ENCODE assay signal across 21 mouse cellular contexts in the genomic region with DNA sequence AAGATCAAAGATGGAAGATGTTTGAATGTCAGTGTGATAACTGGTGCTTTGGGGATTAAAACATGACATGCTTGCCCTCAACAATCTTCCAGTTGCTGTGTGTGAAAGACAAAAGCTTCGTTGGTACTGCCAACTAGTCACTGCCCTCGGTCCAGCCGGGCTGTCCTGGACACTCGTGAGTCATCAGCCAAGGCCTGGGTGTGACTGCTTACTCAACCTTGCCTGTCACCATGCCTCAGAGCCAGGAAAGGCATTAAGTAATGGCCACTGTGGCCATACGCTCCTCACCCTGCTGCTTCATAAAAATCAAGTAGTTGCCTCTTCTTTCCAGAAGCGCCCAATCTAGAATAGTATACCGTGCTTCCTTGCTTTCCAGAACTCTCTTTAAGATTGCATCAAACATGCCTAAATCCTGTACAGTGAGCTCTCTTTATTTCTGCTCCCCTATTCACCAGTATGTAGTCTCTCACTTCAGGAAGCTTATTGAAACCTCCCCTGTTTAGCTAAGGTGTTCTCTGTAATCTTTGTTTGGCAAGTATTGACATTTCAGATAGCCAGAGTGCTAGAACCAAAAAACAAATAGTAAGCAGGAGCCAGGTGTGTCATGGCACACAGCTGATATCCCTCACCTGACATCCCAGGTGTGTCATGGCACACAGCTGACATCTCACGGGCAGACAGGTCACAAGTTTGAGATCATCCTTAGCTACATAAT. TPM values are rescaled to one million over a fixed set of nuclear protein-coding genes. Genes with fewer than 3 reads are reported as not detected.
DNase-seq lines count a peak whose midpoint lies in the region; ATAC-seq lines count a peak whose summit lies in the region.
"Had no signal": no experiment of that assay in that cellular context is flagged by ENCODE, and none has a peak within 500 bp of the region (broad histone marks: within the 10 kb centered on the region; RNA-seq: fewer than 3 reads in every experiment).

No protein-coding gene starts in this region.

- no peak for DNase-seq in liver, embryonic 11.5 days (ENCODE audit: low spot score)
- DNase-seq in Muller cell, postnatal 12 days (ENCODE audit: inconsistent ontology term), result peak; percentile 63
- no peak for DNase-seq in retina, postnatal 1 day
- no peak for DNase-seq in left cerebral cortex, postnatal 36 days (ENCODE audit: low spot score in 2 of 2)
- no peak for DNase-seq in left cerebral cortex, adult 18-20 months (ENCODE audit: low spot score in 2 of 2)
- DNase-seq: cerebellum, postnatal 36 days; heart, adult 11 months; kidney, adult 8-10 months; liver, embryonic 13.5 days; right cerebral cortex, postnatal 25 days had no signal

- no peak overlapping the region for H3K4me3 ChIP-seq in liver, embryonic 12.5 days
- no peak overlapping the region for H3K4me3 ChIP-seq in liver, embryonic 11.5 days (ENCODE audit: low read depth, low read length)
- H3K4me3 ChIP-seq in intestine, embryonic 15.5 days (replicated peaks), result no peak overlapping the region
- H3K4me3 ChIP-seq in stomach, embryonic 14.5 days (ENCODE audit: low read depth, low read length), result no peak overlapping the region
- H3K4me3 ChIP-seq: embryonic facial prominence, embryonic 13.5 days; hindbrain, embryonic 13.5 days; liver, embryonic 13.5 days; megakaryocyte, embryonic 14.5 days had no signal

- no peaks in the 10 kb centered on the region for H3K36me3 ChIP-seq in liver, embryonic 12.5 days
- no peaks in the 10 kb centered on the region for H3K36me3 ChIP-seq in liver, embryonic 11.5 days (ENCODE audit: control insufficient read depth, insufficient read depth, low read length)
- no peaks in the 10 kb centered on the region for H3K36me3 ChIP-seq in intestine, embryonic 15.5 days
- no peaks in the 10 kb centered on the region for H3K36me3 ChIP-seq in stomach, embryonic 14.5 days (ENCODE audit: control insufficient read depth, insufficient read depth, low read length)
- H3K36me3 ChIP-seq: embryonic facial prominence, embryonic 13.5 days; hindbrain, embryonic 13.5 days; liver, embryonic 13.5 days had no signal

- H3K9ac ChIP-seq in liver, embryonic 12.5 days, result 0 out of 2 replicates have a peak overlapping the region, but pooled peaks have one; percentile 3
- no peak overlapping the region for H3K9ac ChIP-seq in liver, embryonic 11.5 days (ENCODE audit: low read depth, low read length)
- H3K9ac ChIP-seq in intestine, embryonic 15.5 days, result no peak overlapping the region
- no peak overlapping the region for H3K9ac ChIP-seq in stomach, embryonic 14.5 days (replicated peaks; ENCODE audit: low read depth, low read length)
- H3K9ac ChIP-seq: embryonic facial prominence, embryonic 13.5 days; hindbrain, embryonic 13.5 days; liver, embryonic 13.5 days had no signal

- WGBS in liver, embryonic 12.5 days (ENCODE audit: insufficient replicate concordance), result 77% methylated on average over 8 of the region's 8 CpGs
- 81% methylated on average over 8 of the region's 8 CpGs for WGBS in liver, embryonic 11.5 days
- 64% methylated on average over 8 of the region's 8 CpGs for WGBS in intestine, embryonic 15.5 days
- 71% methylated on average over 8 of the region's 8 CpGs for WGBS in stomach, embryonic 14.5 days

- no peaks in the 10 kb centered on the region for H3K27me3 ChIP-seq in liver, embryonic 12.5 days (replicated peaks)
- H3K27me3 ChIP-seq in liver, embryonic 11.5 days (replicated peaks; ENCODE audit: control insufficient read depth, insufficient read depth, low read length), result no peaks in the 10 kb centered on the region
- H3K27me3 ChIP-seq in intestine, embryonic 15.5 days (replicated peaks), result no peaks in the 10 kb centered on the region
- no peaks in the 10 kb centered on the region for H3K27me3 ChIP-seq in stomach, embryonic 14.5 days (ENCODE audit: control insufficient read depth, insufficient read depth, low read length)
- H3K27me3 ChIP-seq: embryonic facial prominence, embryonic 13.5 days; hindbrain, embryonic 13.5 days; liver, embryonic 13.5 days; megakaryocyte, embryonic 14.5 days; Patski had no signal

- no peak overlapping the region for H3K27ac ChIP-seq in liver, embryonic 12.5 days
- no peak overlapping the region for H3K27ac ChIP-seq in liver, embryonic 11.5 days (ENCODE audit: low read depth, low read length)
- H3K27ac ChIP-seq in intestine, embryonic 15.5 days, result no peak overlapping the region
- H3K27ac ChIP-seq in stomach, embryonic 14.5 days (ENCODE audit: low read length), result peak overlapping the region; percentile 62; the same call in 1 of the 2 replicates
- H3K27ac ChIP-seq: embryonic facial prominence, embryonic 13.5 days; hindbrain, embryonic 13.5 days; liver, embryonic 13.5 days had no signal

- no peaks in the 10 kb centered on the region for H3K9me3 ChIP-seq in liver, embryonic 12.5 days (replicated peaks)
- no peaks in the 10 kb centered on the region for H3K9me3 ChIP-seq in liver, embryonic 11.5 days (ENCODE audit: control insufficient read depth, low read length)
- no peaks in the 10 kb centered on the region for H3K9me3 ChIP-seq in intestine, embryonic 15.5 days
- no peaks in the 10 kb centered on the region for H3K9me3 ChIP-seq in stomach, embryonic 14.5 days (ENCODE audit: control insufficient read depth, low read depth, low read length)
- H3K9me3 ChIP-seq: embryonic facial prominence, embryonic 13.5 days; hindbrain, embryonic 13.5 days; liver, embryonic 13.5 days; megakaryocyte, embryonic 14.5 days had no signal

- H3K4me1 ChIP-seq in liver, embryonic 12.5 days, result peaks cover 56% of the 10 kb centered on the region
- H3K4me1 ChIP-seq in liver, embryonic 11.5 days (replicated peaks; ENCODE audit: control insufficient read depth, insufficient read depth, low read length), result peaks cover 16% of the 10 kb centered on the region
- no peaks in the 10 kb centered on the region for H3K4me1 ChIP-seq in intestine, embryonic 15.5 days (replicated peaks)
- no peaks in the 10 kb centered on the region for H3K4me1 ChIP-seq in stomach, embryonic 14.5 days (ENCODE audit: control insufficient read depth, insufficient read depth, low read length)
- H3K4me1 ChIP-seq: embryonic facial prominence, embryonic 13.5 days; hindbrain, embryonic 13.5 days had no signal

- H3K4me2 ChIP-seq in liver, embryonic 12.5 days, result no peak overlapping the region
- H3K4me2 ChIP-seq in liver, embryonic 11.5 days, result no peak overlapping the region
- H3K4me2 ChIP-seq in intestine, embryonic 15.5 days (replicated peaks), result no peak overlapping the region
- H3K4me2 ChIP-seq in stomach, embryonic 14.5 days (replicated peaks; ENCODE audit: low read depth, low read length), result no peak overlapping the region
- H3K4me2 ChIP-seq: embryonic facial prominence, embryonic 13.5 days; hindbrain, embryonic 13.5 days; liver, embryonic 13.5 days had no signal

- ATAC-seq in liver, embryonic 12.5 days, result no peak
- ATAC-seq in liver, embryonic 11.5 days (replicated peaks; ENCODE audit: low FRiP score), result no peak
- ATAC-seq in intestine, embryonic 15.5 days, result peak; percentile 40; the same call in 1 of the 2 replicates
- peak; percentile 60; the same call in 1 of the 2 replicates for ATAC-seq in stomach, embryonic 14.5 days (ENCODE audit: insufficient number of reproducible peaks, insufficient read depth, low FRiP score, low read depth)
- ATAC-seq: CD4-positive, CD25-positive, alpha-beta regulatory T cell, adult 4 months; Patski had no signal

- intact Hi-C loops in left cerebral cortex, postnatal 36 days (cut with DNase I), result no loop called here

RNA-seq across cellular contexts. Expression of a gene that starts 16.7 kb away (rescaled TPM):
- polyA plus RNA-seq in liver, embryonic 12.5 days (2016; fragmentation: Nextera tagmentation; extraction: Ambion mirVana), result 194 and 198 TPM in 2 replicates
- polyA plus RNA-seq in liver, embryonic 11.5 days (2014; fragmentation: Nextera tagmentation; extraction: Ambion mirVana), result 312 and 324 TPM in 2 replicates
- 368 and 384 TPM in 2 replicates for polyA plus RNA-seq in intestine, embryonic 15.5 days (2015; fragmentation: Nextera tagmentation; extraction: Ambion mirVana)
- polyA plus RNA-seq in stomach, embryonic 14.5 days (2014; fragmentation: Nextera tagmentation; extraction: Ambion mirVana), result 271 and 278 TPM in 2 replicates
- 100 to 1,000 TPM; 209 to 217 TPM for total RNA-seq in left cerebral cortex, postnatal 36 days (2021)
- 100 to 1,000 TPM; 228 to 254 TPM for total RNA-seq in left cerebral cortex, adult 18-20 months (2021)

RNA-seq across cellular contexts. Expression of a gene that starts 40.4 kb away (rescaled TPM):
- 35.7 and 41.3 TPM in 2 replicates for polyA plus RNA-seq in liver, embryonic 12.5 days (2016; fragmentation: Nextera tagmentation; extraction: Ambion mirVana)
- polyA plus RNA-seq in liver, embryonic 11.5 days (2014; fragmentation: Nextera tagmentation; extraction: Ambion mirVana), result 54.4 and 59.0 TPM in 2 replicates
- 57.3 and 69.9 TPM in 2 replicates for polyA plus RNA-seq in intestine, embryonic 15.5 days (2015; fragmentation: Nextera tagmentation; extraction: Ambion mirVana)
- 25.8 and 29.8 TPM in 2 replicates for polyA plus RNA-seq in stomach, embryonic 14.5 days (2014; fragmentation: Nextera tagmentation; extraction: Ambion mirVana)
- 10 to 100 TPM; 25.5 to 31.1 TPM for total RNA-seq in left cerebral cortex, postnatal 36 days (2021)
- 10 to 100 TPM; 26.7 to 34.2 TPM for total RNA-seq in left cerebral cortex, adult 18-20 months (2021)

RNA-seq across cellular contexts. Expression of a gene that starts 57.4 kb away (rescaled TPM):
- polyA plus RNA-seq in liver, embryonic 12.5 days (2016; fragmentation: Nextera tagmentation; extraction: Ambion mirVana), result not detected in 2 replicates
- not detected in 2 replicates for polyA plus RNA-seq in liver, embryonic 11.5 days (2014; fragmentation: Nextera tagmentation; extraction: Ambion mirVana)
- not detected in 2 replicates for polyA plus RNA-seq in intestine, embryonic 15.5 days (2015; fragmentation: Nextera tagmentation; extraction: Ambion mirVana)
- polyA plus RNA-seq in stomach, embryonic 14.5 days (2014; fragmentation: Nextera tagmentation; extraction: Ambion mirVana), result not detected in 2 replicates
- not detected for total RNA-seq in left cerebral cortex, postnatal 36 days (2021)
- total RNA-seq in left cerebral cortex, adult 18-20 months (2021), result under 1 TPM in 1 of 2 experiments, not detected in 1; 0.60 TPM
- total RNA-seq: monocyte, adult 5-6 weeks had no signal
- polyA plus RNA-seq: CD4-positive, CD25-positive, alpha-beta regulatory T cell, adult 4 months; forebrain, embryonic 11.5 days; heart, postnatal 0 days; hindbrain, embryonic 13.5 days; liver, embryonic 13.5 days had no signal

RNA-seq across cellular contexts. Expression of a gene that starts 58.0 kb away (rescaled TPM):
- 4.1 and 5.3 TPM in 2 replicates for polyA plus RNA-seq in liver, embryonic 12.5 days (2016; fragmentation: Nextera tagmentation; extraction: Ambion mirVana)
- polyA plus RNA-seq in liver, embryonic 11.5 days (2014; fragmentation: Nextera tagmentation; extraction: Ambion mirVana), result 7.1 TPM in 2 replicates
- 11.6 and 12.9 TPM in 2 replicates for polyA plus RNA-seq in intestine, embryonic 15.5 days (2015; fragmentation: Nextera tagmentation; extraction: Ambion mirVana)
- polyA plus RNA-seq in stomach, embryonic 14.5 days (2014; fragmentation: Nextera tagmentation; extraction: Ambion mirVana), result 13.8 and 15.0 TPM in 2 replicates
- 10 to 100 TPM; 80.4 TPM for total RNA-seq in left cerebral cortex, postnatal 36 days (2021)
- 10 to 100 TPM; 76.3 to 78.5 TPM for total RNA-seq in left cerebral cortex, adult 18-20 months (2021)

Comparison
In these comparisons a context has a peak if more than half of its experiments do, and no peak if none do; other contexts are left out.
1. ATAC-seq: peak in intestine, embryonic 15.5 days (single experiment) and stomach, embryonic 14.5 days (single experiment); none in liver, embryonic 12.5 days (single experiment) and liver, embryonic 11.5 days (single experiment).